Mouse (Mus musculus) kidney, embryonic 15.5 days (tissue): ENCODE results near the gene Gm17268. TPM values are rescaled to one million over a fixed set of nuclear protein-coding genes. Genes with fewer than 3 reads are reported as not detected.

Source experiments
- ATAC-seq: fragments of 200-750 bp; cut with Nextera tagmentation; replicated peaks from 2 replicates; pipeline ENCODE4 v1.8.0; 2017; ENCODE audit warnings: moderate TSS enrichment; ENCODE audit not compliant: low FRiP score
- H3K27ac ChIP-seq: fragments of 300-500 bp; sonication (generic); 2 replicates; pipeline ENCODE4 v1.5.1; 2015; ENCODE audit warnings: mild to moderate bottlenecking, inconsistent platforms
- H3K27me3 ChIP-seq: fragments of 300-500 bp; sonication (generic); 2 replicates; pipeline ENCODE4 v1.6.1; 2015; ENCODE audit warnings: inconsistent platforms
- H3K36me3 ChIP-seq: fragments of 300-500 bp; sonication (generic); 2 replicates; pipeline ENCODE4 v1.6.1; 2015; ENCODE audit warnings: inconsistent platforms
- H3K4me1 ChIP-seq: fragments of 300-500 bp; sonication (generic); 2 replicates; pipeline ENCODE4 v1.6.1; 2015; ENCODE audit warnings: inconsistent platforms
- H3K4me2 ChIP-seq: fragments of 300-500 bp; sonication (generic); 2 replicates; pipeline ENCODE4 v1.6.1; 2015; ENCODE audit warnings: moderate library complexity, mild to moderate bottlenecking, inconsistent platforms
- H3K4me3 ChIP-seq: fragments of 300-500 bp; sonication (generic); replicated peaks from 2 replicates; pipeline ENCODE4 v1.5.1; 2015; ENCODE audit warnings: mild to moderate bottlenecking, inconsistent platforms
- H3K9ac ChIP-seq: fragments of 300-500 bp; sonication (generic); 2 replicates; pipeline ENCODE4 v1.6.1; 2015; ENCODE audit warnings: mild to moderate bottlenecking, inconsistent platforms
- H3K9me3 ChIP-seq: fragments of 300-500 bp; sonication (generic); replicated peaks from 2 replicates; pipeline ENCODE4 v1.6.1; 2016; ENCODE audit warnings: inconsistent platforms
- WGBS: fragments of 180-500 bp; shearing (Covaris S2); methylation state at CpG from one replicate; pipeline ENCODE4 v1.1.7; 2015; ENCODE audit warnings: mixed read lengths; 5-methylcytosine and 5-hydroxymethylcytosine counted together
- polyA plus RNA-seq: library from polyadenylated mRNA; unstranded; fragments of >200 nt; fragmentation: Nextera tagmentation; extraction: Ambion mirVana; gene quantifications from 2 replicates; pipeline ENCODE4 v1.2.1, GENCODE M21; 2015

The Gm17268 gene
- polyA plus RNA-seq, 1 experiment from 2014 or later: not detected

- Histone ChIP-seq H3K4me2 (no peak overlapping the region), H3K9ac (no peak overlapping the region), H3K27me3 (no peaks in the 10 kb centered on the region), H3K4me1 (no peaks in the 10 kb centered on the region), H3K36me3 (no peaks in the 10 kb centered on the region), H3K9me3 (no peaks in the 10 kb centered on the region), H3K4me3 (no peak overlapping the region), H3K27ac (no peak overlapping the region)
- WGBS: 85% methylated on average over 6 of the region's 6 CpGs
- ATAC-seq: no peak
Observed at GRCm38 (mm10) chr11:82022504-82023056, 15.8 kb downstream of the Gm17268 start.

DNA sequence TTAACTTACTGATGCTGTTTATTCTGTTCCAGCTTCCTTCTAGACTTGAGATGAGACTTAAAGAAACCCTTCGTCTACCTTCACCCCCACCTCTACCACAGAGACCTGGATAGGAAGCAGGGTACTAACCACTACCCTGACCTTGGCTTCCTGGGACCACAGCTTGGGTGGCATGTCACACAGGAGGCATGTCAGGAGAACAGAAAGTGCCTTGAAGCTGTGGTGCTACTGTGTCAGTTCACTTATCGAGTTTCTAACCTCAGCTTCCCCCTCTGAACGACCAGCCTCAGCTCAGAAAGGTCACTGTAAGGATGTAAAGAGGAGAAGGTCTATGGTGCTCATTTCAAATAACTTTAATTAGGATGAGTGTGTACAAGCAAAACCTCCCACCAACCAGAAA lies 17.0 kb downstream of the Gm17268 start:
- no peaks in the 10 kb centered on the region for H3K27me3 ChIP-seq
- ATAC-seq: no peak
- H3K27ac ChIP-seq: no peak overlapping the region
- H3K4me3 ChIP-seq: no peak overlapping the region
- H3K36me3 ChIP-seq: no peaks in the 10 kb centered on the region
- H3K9ac ChIP-seq: no peak overlapping the region
- 55% methylated on average over 3 of the region's 3 CpGs for WGBS
- no peaks in the 10 kb centered on the region for H3K9me3 ChIP-seq
- H3K4me2 ChIP-seq: no peak overlapping the region
- no peaks in the 10 kb centered on the region for H3K4me1 ChIP-seq

DNA sequence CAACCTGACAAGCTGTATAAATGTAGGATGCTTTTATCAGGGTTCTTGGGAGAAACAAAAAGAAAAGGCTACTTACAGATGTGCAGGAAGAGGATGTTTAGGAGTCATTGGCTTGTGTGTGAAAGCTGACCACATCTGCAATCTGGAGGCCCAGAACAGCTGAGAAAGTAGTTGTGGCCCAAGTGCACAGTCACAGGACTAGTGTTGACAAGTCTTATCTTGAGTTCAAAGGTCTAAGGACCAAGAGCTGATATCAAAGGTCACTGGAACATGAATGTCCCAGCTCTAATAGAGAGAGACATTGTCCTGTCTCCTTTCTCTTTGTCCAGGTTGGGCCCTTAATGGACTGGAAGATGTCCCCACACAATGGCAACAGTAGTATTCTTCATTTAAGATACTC lies 18.6 kb downstream of the Gm17268 start:
- no peaks in the 10 kb centered on the region for H3K4me1 ChIP-seq
- H3K4me3 ChIP-seq: no peak overlapping the region
- no peak overlapping the region for H3K27ac ChIP-seq
- H3K9me3 ChIP-seq: no peaks in the 10 kb centered on the region
- H3K27me3 ChIP-seq: no peaks in the 10 kb centered on the region
- H3K4me2 ChIP-seq: no peak overlapping the region
- ATAC-seq: no peak
- H3K36me3 ChIP-seq: no peaks in the 10 kb centered on the region
- H3K9ac ChIP-seq: no peak overlapping the region

DNA sequence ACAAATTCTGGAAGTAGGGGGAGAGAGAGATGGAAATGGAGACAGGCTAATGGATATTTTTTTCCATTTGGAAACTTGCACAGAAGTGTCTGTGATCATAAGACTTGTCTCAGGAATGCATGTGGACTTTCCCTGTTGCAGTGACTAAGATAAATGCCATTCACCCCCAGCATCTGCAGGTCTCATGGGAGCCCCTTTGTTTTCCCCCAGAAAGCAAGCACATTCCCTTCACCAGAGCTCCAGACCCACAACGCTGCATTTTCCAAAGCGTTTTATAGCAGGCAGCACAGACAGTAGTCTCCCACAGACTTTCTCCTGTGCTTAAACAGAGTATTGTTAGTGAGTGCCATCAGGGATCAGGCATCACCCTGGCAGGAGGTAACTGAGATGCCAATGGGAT lies 19.0 kb downstream of the Gm17268 start:
- 46% methylated on average over 2 of the region's 2 CpGs for WGBS
- Histone ChIP-seq H3K9ac (no peak overlapping the region), H3K27ac (no peak overlapping the region), H3K4me1 (no peaks in the 10 kb centered on the region), H3K4me3 (no peak overlapping the region), H3K4me2 (no peak overlapping the region), H3K9me3 (no peaks in the 10 kb centered on the region), H3K27me3 (no peaks in the 10 kb centered on the region), H3K36me3 (no peaks in the 10 kb centered on the region)
- ATAC-seq: no peak

- WGBS: 71% methylated on average over 3 of the region's 3 CpGs
- ATAC-seq: no peak
Observed at GRCm38 (mm10) chr11:82016181-82016780, 22.1 kb downstream of the Gm17268 start.

DNA sequence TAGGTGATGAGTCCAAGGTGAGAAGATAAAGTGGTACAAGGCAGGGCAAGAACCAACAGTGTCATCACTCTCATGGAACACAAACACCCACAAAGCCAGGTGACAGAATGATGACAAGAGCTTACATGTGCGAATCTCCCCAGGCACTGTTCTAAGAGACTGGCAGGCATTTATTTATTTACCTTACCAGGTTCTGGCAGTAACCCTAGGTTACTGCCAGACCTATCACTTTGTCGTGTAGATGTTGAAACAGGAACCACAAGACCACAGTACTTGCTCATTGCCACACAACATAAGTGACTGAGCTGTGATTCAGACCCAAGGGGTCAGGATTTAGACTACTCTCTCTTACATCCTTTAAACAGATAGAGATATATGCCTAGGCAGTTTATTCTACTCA lies 23.3 kb downstream of the Gm17268 start:
- Histone ChIP-seq H3K9ac (no peak overlapping the region), H3K4me2 (no peak overlapping the region), H3K27ac (no peak overlapping the region), H3K4me3 (no peak overlapping the region), H3K4me1 (no peaks in the 10 kb centered on the region), H3K36me3 (no peaks in the 10 kb centered on the region), H3K27me3 (no peaks in the 10 kb centered on the region), H3K9me3 (no peaks in the 10 kb centered on the region)
- WGBS: 53% methylated on average over 2 of the region's 2 CpGs
- no peak for ATAC-seq

More at GRCm38 (mm10) chr11:82016181-82016780, 22.1 kb downstream of the Gm17268 start:
- Histone ChIP-seq H3K4me1 (no peaks in the 10 kb centered on the region), H3K9me3 (no peaks in the 10 kb centered on the region), H3K27me3 (no peaks in the 10 kb centered on the region), H3K9ac (no peak overlapping the region), H3K27ac (no peak overlapping the region), H3K4me2 (no peak overlapping the region), H3K4me3 (no peak overlapping the region), H3K36me3 (no peaks in the 10 kb centered on the region)

- no peak for ATAC-seq
- Histone ChIP-seq H3K4me1 (no peaks in the 10 kb centered on the region), H3K9ac (no peak overlapping the region), H3K4me3 (no peak overlapping the region), H3K4me2 (no peak overlapping the region), H3K27me3 (no peaks in the 10 kb centered on the region), H3K9me3 (no peaks in the 10 kb centered on the region), H3K27ac (no peak overlapping the region), H3K36me3 (no peaks in the 10 kb centered on the region)
- WGBS: 12% methylated on average over 1 of the region's 1 CpGs
Observed at GRCm38 (mm10) chr11:82013756-82014155, 24.6 kb downstream of the Gm17268 start.

GRCm38 (mm10) chr11:82011411-82012193 lies 26.8 kb downstream of the Gm17268 start:
- Histone ChIP-seq H3K27ac (no peak overlapping the region), H3K9me3 (no peaks in the 10 kb centered on the region), H3K36me3 (no peaks in the 10 kb centered on the region), H3K4me3 (no peak overlapping the region), H3K4me2 (no peak overlapping the region), H3K27me3 (no peaks in the 10 kb centered on the region), H3K4me1 (no peaks in the 10 kb centered on the region), H3K9ac (no peak overlapping the region)
- WGBS: 60% methylated on average over 8 of the region's 8 CpGs
- no peak for ATAC-seq

DNA sequence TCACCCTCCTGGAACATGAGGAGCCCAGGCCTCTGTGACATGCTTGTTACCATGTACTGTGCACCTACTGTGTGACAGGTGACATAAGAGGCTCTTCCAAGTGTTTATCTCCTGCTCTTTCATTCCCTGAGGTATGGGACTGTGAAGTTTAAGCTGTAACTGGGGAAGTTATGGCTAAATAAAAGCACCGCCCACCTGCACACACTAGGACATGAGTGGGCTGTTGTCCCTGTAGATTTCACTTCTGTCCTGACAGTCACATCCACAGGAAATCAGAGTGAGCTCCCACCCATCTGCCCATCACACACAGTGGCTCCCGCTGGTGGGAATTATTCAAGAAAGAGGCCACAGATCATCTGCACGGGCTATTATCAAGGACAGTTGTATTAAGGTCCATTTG lies 28.2 kb downstream of the Gm17268 start:
- H3K36me3 ChIP-seq: no peaks in the 10 kb centered on the region
- H3K4me1 ChIP-seq: no peaks in the 10 kb centered on the region
- no peak overlapping the region for H3K4me3 ChIP-seq
- no peaks in the 10 kb centered on the region for H3K27me3 ChIP-seq
- ATAC-seq: no peak
- no peak overlapping the region for H3K9ac ChIP-seq
- no peak overlapping the region for H3K4me2 ChIP-seq
- no peak overlapping the region for H3K27ac ChIP-seq
- no peaks in the 10 kb centered on the region for H3K9me3 ChIP-seq
- WGBS: 97% methylated on average over 3 of the region's 3 CpGs

DNA sequence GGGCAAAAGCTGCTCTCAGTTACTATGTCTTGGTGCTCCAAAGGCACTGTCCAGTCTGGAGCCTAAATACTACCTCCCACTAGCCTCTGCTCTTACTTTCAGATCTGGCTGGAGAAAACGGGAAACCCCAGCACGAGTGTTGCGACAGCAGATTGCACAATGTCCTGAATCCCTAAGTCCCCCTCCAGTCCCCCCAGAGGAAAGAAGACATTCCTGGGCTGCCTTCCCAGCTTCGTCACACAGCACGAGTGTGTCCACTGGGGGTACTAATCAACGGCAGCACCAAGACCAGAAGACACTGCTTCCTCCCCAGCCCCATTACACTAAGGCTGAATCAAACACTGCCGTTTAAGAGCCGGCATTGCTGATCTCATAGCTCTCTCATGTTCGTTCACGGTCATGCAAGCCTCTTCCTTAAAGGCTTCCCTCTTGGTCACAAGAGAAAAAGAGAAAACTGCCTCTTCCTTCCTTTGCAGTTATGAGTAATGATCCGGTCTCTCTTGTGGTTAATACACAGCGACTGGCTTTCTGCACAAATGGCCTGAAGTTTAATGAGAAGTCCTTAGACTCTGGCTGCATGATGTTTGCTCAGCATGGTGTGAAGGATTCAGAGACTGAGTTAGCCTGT lies 31.5 kb downstream of the Gm17268 start:
- 0 out of 2 replicates have a peak overlapping the region, but pooled peaks have one; percentile 8 for H3K4me2 ChIP-seq
- H3K9me3 ChIP-seq: no peaks in the 10 kb centered on the region
- no peaks in the 10 kb centered on the region for H3K27me3 ChIP-seq
- no peaks in the 10 kb centered on the region for H3K36me3 ChIP-seq
- ATAC-seq: no peak
- 47% methylated on average over 12 of the region's 12 CpGs for WGBS
- H3K9ac ChIP-seq: no peak overlapping the region
- H3K4me3 ChIP-seq: no peak overlapping the region
- H3K27ac ChIP-seq: no peak overlapping the region
- H3K4me1 ChIP-seq: no peaks in the 10 kb centered on the region

GRCm38 (mm10) chr11:82004810-82005209 lies 33.6 kb downstream of the Gm17268 start:
- Histone ChIP-seq H3K4me3 (no peak overlapping the region), H3K36me3 (no peaks in the 10 kb centered on the region), H3K9ac (no peak overlapping the region), H3K9me3 (no peaks in the 10 kb centered on the region), H3K27me3 (no peaks in the 10 kb centered on the region), H3K27ac (no peak overlapping the region), H3K4me1 (no peaks in the 10 kb centered on the region), H3K4me2 (no peak overlapping the region)
- no peak for ATAC-seq
- 66% methylated on average over 2 of the region's 2 CpGs for WGBS

GRCm38 (mm10) chr11:82000581-82000980 lies 37.8 kb downstream of the Gm17268 start:
- no peak for ATAC-seq
- H3K4me1 ChIP-seq: no peaks in the 10 kb centered on the region
- WGBS: 44% methylated on average over 5 of the region's 5 CpGs
- no peak overlapping the region for H3K4me2 ChIP-seq
- H3K27ac ChIP-seq: no peak overlapping the region
- no peak overlapping the region for H3K4me3 ChIP-seq
- no peaks in the 10 kb centered on the region for H3K27me3 ChIP-seq
- no peak overlapping the region for H3K9ac ChIP-seq
- H3K9me3 ChIP-seq: no peaks in the 10 kb centered on the region
- no peaks in the 10 kb centered on the region for H3K36me3 ChIP-seq
